Mouse (Mus musculus): ENCODE data around the gene Foxf1. TPM values are rescaled to one million over a fixed set of nuclear protein-coding genes. Genes with fewer than 3 reads are reported as not detected.

Foxf1 gene
- 1.7 and 2.1 TPM in 2 replicates for polyA plus RNA-seq (2012; rRNA removed)

GRCm38 (mm10) chr8:121084210-121084951 is at the start of gene Foxf1:
Foxf1 (plus strand) TSS chr8:121084386.

GRCm38 (mm10) chr8:121107668-121108656 is 23.8 kb downstream of the Foxf1 start, which contains the start of gene Mthfsd:
Mthfsd (minus strand) TSS chr8:121108392.

DNA sequence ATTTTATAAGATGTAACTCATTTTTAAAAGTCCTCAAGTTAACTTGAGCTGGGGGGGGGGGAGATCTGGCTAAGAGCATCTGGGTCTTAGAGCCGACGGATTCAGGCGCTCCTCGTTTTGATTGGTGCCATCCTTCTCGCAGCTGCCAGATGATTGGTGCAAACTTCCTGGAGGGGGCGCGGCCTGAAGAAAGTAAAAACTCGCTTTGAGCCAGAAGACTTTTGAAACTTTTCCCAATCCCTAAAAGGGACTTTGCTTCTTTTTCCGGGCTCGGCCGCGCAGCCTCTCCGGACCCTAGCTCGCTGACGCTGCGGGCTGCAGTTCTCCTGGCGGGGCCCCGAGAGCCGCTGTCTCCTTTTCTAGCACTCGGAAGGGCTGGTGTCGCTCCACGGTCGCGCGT is 31.8 kb downstream of the Foxf1 start, which contains the start of gene Foxc2:
Gene Foxc2, plus strand, starts transcription at position 224 of the 400 bp plus-strand sequence.

GRCm38 (mm10) chr8:121127756-121128375 is 43.7 kb downstream of the Foxf1 start, which contains the start of gene Foxl1:
Foxl1 (plus strand) TSS chr8:121127940.

Other genes with a start within 250 kb of the Foxf1 start
- gene Mthfsd, start 24.0 kb downstream of the Foxf1 start, polyA plus RNA-seq (2012; rRNA removed): 79.6 and 82.6 TPM in 2 replicates
- 1.4 and 1.7 TPM in 2 replicates for gene Foxc2, start 31.8 kb downstream of the Foxf1 start, polyA plus RNA-seq (2012; rRNA removed)
- 0.17 and 0.19 TPM in 2 replicates for gene Foxl1, start 43.6 kb downstream of the Foxf1 start, polyA plus RNA-seq (2012; rRNA removed)